Mouse (Mus musculus): ENCODE data around the gene Cypt14. TPM values are rescaled to one million over a fixed set of nuclear protein-coding genes. Genes with fewer than 3 reads are reported as not detected.
"Not testable (repeated sequence)": the region's sequence is repeated elsewhere in the genome, so short reads cannot be mapped to it uniquely, and the experiment has no call there.

Cypt14 gene
- polyA plus RNA-seq (2015; fragmentation: Nextera tagmentation; extraction: Ambion mirVana): not detected in 2 replicates

DNA sequence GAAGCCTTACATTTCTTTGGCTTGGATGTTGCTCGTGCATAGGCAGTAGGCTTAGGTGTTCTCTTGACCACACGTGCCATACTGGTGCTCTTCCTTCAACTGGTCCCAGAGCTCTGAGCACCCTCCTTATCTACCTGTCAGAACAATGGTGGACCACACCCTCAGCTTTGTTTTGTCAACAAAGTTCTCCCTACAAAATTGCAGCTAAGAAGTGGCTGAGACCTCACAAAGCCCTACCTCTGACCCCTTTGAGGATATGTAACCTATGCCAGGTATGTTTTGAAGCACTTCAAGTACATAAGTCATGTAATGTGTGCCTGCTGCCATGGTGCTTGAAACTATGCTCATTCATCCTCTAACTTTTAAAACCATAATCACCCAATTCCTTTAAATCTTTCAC, at the start of gene Cypt14:
Gene Cypt14, minus strand, starts transcription at position 101 of the 400 bp plus-strand sequence.
- H3K27me3 ChIP-seq (ENCODE audit: control insufficient read depth, insufficient read depth, low read length); H3K4me1 ChIP-seq (ENCODE audit: control insufficient read depth, insufficient read depth, low read length); H3K27ac ChIP-seq (ENCODE audit: low read length); H3K9ac ChIP-seq (ENCODE audit: low read length); ATAC-seq (replicated peaks; ENCODE audit: extremely low read depth, insufficient read depth, low FRiP score); H3K4me3 ChIP-seq (ENCODE audit: low read length); H3K36me3 ChIP-seq (ENCODE audit: control insufficient read depth, insufficient read depth); H3K4me2 ChIP-seq (ENCODE audit: low read depth, low read length); H3K9me3 ChIP-seq (replicated peaks; ENCODE audit: control insufficient read depth, low read length): not testable (repeated sequence)
- 66% methylated on average over 2 of the region's 2 CpGs for WGBS

All from heart, embryonic 16.5 days (tissue).